Mouse (Mus musculus) liver, embryonic 14.5 days (tissue): ENCODE results near the gene Mcrs1. TPM values are rescaled to one million over a fixed set of nuclear protein-coding genes. Genes with fewer than 3 reads are reported as not detected.

Source experiments
- ATAC-seq: fragments of 200-750 bp; cut with Nextera tagmentation; 2 replicates; pipeline ENCODE4 v1.8.0; 2017; ENCODE audit warnings: moderate number of reproducible peaks, mild to moderate bottlenecking, moderate library complexity; ENCODE audit not compliant: insufficient read depth
- DNase-seq, 3 experiments: peaks; one replicate each; pipeline ENCODE4 v3.0.0-alpha.2; 2012 to 2013; ENCODE audit warnings: low read depth in 3 of 3, low spot score in 3 of 3
- H3K27ac ChIP-seq: fragments of 300-500 bp; sonication (generic); 2 replicates; pipeline ENCODE4 v1.5.1; 2014; ENCODE audit warnings: moderate library complexity, mild to moderate bottlenecking, control low read depth, inconsistent platforms
- H3K27me3 ChIP-seq: fragments of 300-500 bp; sonication (generic); 2 replicates; pipeline ENCODE4 v1.6.1; 2014; ENCODE audit warnings: mild to moderate bottlenecking, low read length, moderate library complexity; ENCODE audit not compliant: control insufficient read depth, insufficient read depth
- H3K36me3 ChIP-seq: fragments of 300-500 bp; sonication (generic); replicated peaks from 2 replicates; pipeline ENCODE4 v1.6.1; 2014; ENCODE audit warnings: low read depth; ENCODE audit not compliant: control insufficient read depth, insufficient read depth
- H3K4me1 ChIP-seq, 2 experiments: fragments of 200-500 bp in 1 of 2; fragments of 300-500 bp in 1 of 2; sonication (generic) in 1 of 2; replicated peaks; 2 replicates each; pipeline ENCODE4 v1.6.1; 2012 to 2014; ENCODE audit warnings: antibody characterized with exemption in 1 of 2, inconsistent platforms in 1 of 2, low read length in 1 of 2; ENCODE audit not compliant: control insufficient read depth in 2 of 2, insufficient read depth in 2 of 2
- H3K4me2 ChIP-seq: fragments of 300-500 bp; sonication (generic); 2 replicates; pipeline ENCODE4 v1.6.1; 2014; ENCODE audit warnings: low read depth, mild to moderate bottlenecking, control low read depth, moderate library complexity
- H3K4me3 ChIP-seq, 2 experiments: fragments of 200-500 bp in 1 of 2; fragments of 300-500 bp in 1 of 2; sonication (generic) in 1 of 2; 2 replicates each; pipeline ENCODE4 v1.5.1; 2012 to 2014; ENCODE audit warnings: low read depth in 2 of 2, low read length in 2 of 2, mild to moderate bottlenecking in 2 of 2, control low read depth in 1 of 2, inconsistent platforms in 1 of 2, moderate library complexity in 1 of 2; ENCODE audit not compliant: insufficient read depth in 1 of 2
- H3K9ac ChIP-seq: fragments of 300-500 bp; sonication (generic); replicated peaks from 2 replicates; pipeline ENCODE4 v1.6.1; 2014; ENCODE audit warnings: mild to moderate bottlenecking, control low read depth, moderate library complexity
- H3K9me3 ChIP-seq: fragments of 300-500 bp; sonication (generic); 2 replicates; pipeline ENCODE4 v1.6.1; 2016; ENCODE audit warnings: low read length, mixed read lengths; ENCODE audit not compliant: control insufficient read depth
- CTCF ChIP-seq: IDR thresholded peaks from 2 replicates; pipeline ENCODE4 v1.5.1; 2016; ENCODE audit warnings: antibody characterized with exemption, low read depth, control low read depth
- EP300 ChIP-seq: IDR thresholded peaks from 2 replicates; pipeline ENCODE4 v1.6.1; 2016; ENCODE audit warnings: antibody characterized with exemption, low read depth
- WGBS: fragments of 180-500 bp; shearing (Covaris S2); extraction: QIAGEN DNeasy Blood & Tissue Kit; methylation state at CpG from one replicate; pipeline ENCODE4 v1.1.7; 2014; ENCODE audit not compliant: insufficient replicate concordance; 5-methylcytosine and 5-hydroxymethylcytosine counted together
- polyA plus RNA-seq, 2 experiments: library from polyadenylated mRNA; depleted of rRNA in 1 of 2; stranded (reverse) in 1 of 2; unstranded in 1 of 2; fragments of >200 nt; fragmentation: Nextera tagmentation in 1 of 2; extraction: Ambion mirVana in 1 of 2; gene quantifications; 2 replicates each; pipeline versions ENCODE4 v1.2.1 to v1.2.3; 2012 to 2014

Gene Mcrs1
- polyA plus RNA-seq, 2 experiments = 25.6 to 41.2 TPM

GRCm38 (mm10) chr15:99195043-99195442, 56.7 kb downstream of the Mcrs1 start:
- no peak for TF ChIP-seq CTCF
- no peak for TF ChIP-seq EP300
- Histone ChIP-seq H3K9me3 (no peaks in the 10 kb centered on the region), H3K4me2 (no peak overlapping the region), H3K9ac (no peak overlapping the region), H3K4me1 (no peaks in the 10 kb centered on the region), H3K27ac (no peak overlapping the region), H3K4me3 (no peak overlapping the region), H3K36me3 (0 out of 2 replicates have a peak, but pooled peaks cover 2% of the 10 kb centered on the region), H3K27me3 (no peaks in the 10 kb centered on the region)
- WGBS = 81% methylated on average over 6 of the region's 6 CpGs
- no peak for ATAC-seq
- DNase-seq = no peak

DNA sequence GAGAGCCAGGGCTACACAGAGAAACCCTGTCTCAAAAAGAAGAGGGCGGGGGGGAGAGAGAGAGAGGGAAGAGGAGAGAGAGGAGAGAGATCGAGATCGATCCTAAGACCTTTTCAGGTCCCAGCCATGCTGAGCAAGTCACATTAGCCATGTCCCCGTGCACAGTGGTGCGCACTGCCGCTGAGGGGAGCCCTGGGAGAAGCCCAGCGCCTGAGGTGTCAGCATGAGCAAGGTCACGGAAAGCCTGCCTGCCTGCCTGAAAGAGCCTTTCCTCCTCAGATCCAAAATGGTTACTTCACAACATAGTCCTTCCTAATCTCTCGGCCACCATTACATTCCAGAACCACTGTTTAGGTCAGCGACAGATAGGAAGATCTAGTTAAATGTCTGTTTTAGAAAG, 57.4 kb downstream of the Mcrs1 start:
- no peak overlapping the region for H3K27ac ChIP-seq
- 78% methylated on average over 10 of the region's 10 CpGs for WGBS
- 0 out of 2 replicates have a peak, but pooled peaks cover 2% of the 10 kb centered on the region for H3K36me3 ChIP-seq
- no peak overlapping the region for H3K9ac ChIP-seq
- ATAC-seq = no peak
- no peak for DNase-seq
- H3K4me3 ChIP-seq = no peak overlapping the region
- no peaks in the 10 kb centered on the region for H3K27me3 ChIP-seq
- H3K9me3 ChIP-seq = no peaks in the 10 kb centered on the region
- TF ChIP-seq EP300 (no peak), CTCF (no peak)
- H3K4me1 ChIP-seq = no peaks in the 10 kb centered on the region
- H3K4me2 ChIP-seq = no peak overlapping the region

Other genes with a start within 250 kb of the Mcrs1 start
- gene Tuba1c, start 222.1 kb downstream of the Mcrs1 start, polyA plus RNA-seq (2012; rRNA removed) = 273 and 373 TPM in 2 replicates
- 277 and 278 TPM in 2 replicates for gene Tuba1c, start 222.1 kb downstream of the Mcrs1 start, polyA plus RNA-seq (2014; fragmentation: Nextera tagmentation; extraction: Ambion mirVana)
- 1.1 and 1.2 TPM in 2 replicates for gene Prph, start 196.8 kb downstream of the Mcrs1 start, polyA plus RNA-seq (2012; rRNA removed)
- gene Prph, start 196.8 kb downstream of the Mcrs1 start, polyA plus RNA-seq (2014; fragmentation: Nextera tagmentation; extraction: Ambion mirVana) = 0.32 and 0.53 TPM in 2 replicates
- 14.3 and 15.7 TPM in 2 replicates for gene Troap, start 177.4 kb downstream of the Mcrs1 start, polyA plus RNA-seq (2012; rRNA removed)
- gene Troap, start 177.4 kb downstream of the Mcrs1 start, polyA plus RNA-seq (2014; fragmentation: Nextera tagmentation; extraction: Ambion mirVana) = 11.1 and 12.1 TPM in 2 replicates
- not detected in 2 replicates for gene C1ql4, start 164.1 kb downstream of the Mcrs1 start, polyA plus RNA-seq (2012; rRNA removed)
- gene C1ql4, start 164.1 kb downstream of the Mcrs1 start, polyA plus RNA-seq (2014; fragmentation: Nextera tagmentation; extraction: Ambion mirVana) = not detected in 2 replicates
- 11.4 and 12.1 TPM in 2 replicates for gene Dnajc22, start 158.8 kb downstream of the Mcrs1 start, polyA plus RNA-seq (2012; rRNA removed)
- gene Dnajc22, start 158.8 kb downstream of the Mcrs1 start, polyA plus RNA-seq (2014; fragmentation: Nextera tagmentation; extraction: Ambion mirVana) = 10.9 and 11.6 TPM in 2 replicates
- 6.5 and 7.7 TPM in 2 replicates for gene Spats2, start 126.0 kb downstream of the Mcrs1 start, polyA plus RNA-seq (2012; rRNA removed)
- gene Spats2, start 126.0 kb downstream of the Mcrs1 start, polyA plus RNA-seq (2014; fragmentation: Nextera tagmentation; extraction: Ambion mirVana) = 6.7 and 8.4 TPM in 2 replicates
- 0.12 and 0.13 TPM in 2 replicates for gene Kcnh3, start 27.1 kb downstream of the Mcrs1 start, polyA plus RNA-seq (2012; rRNA removed)
- 0.13 TPM in 2 replicates for gene Kcnh3, start 27.1 kb downstream of the Mcrs1 start, polyA plus RNA-seq (2014; fragmentation: Nextera tagmentation; extraction: Ambion mirVana)
- 8.0 and 8.9 TPM in 2 replicates for gene Prpf40b, start 43.1 kb upstream of the Mcrs1 start, polyA plus RNA-seq (2012; rRNA removed)
- 3.6 and 4.0 TPM in 2 replicates for gene Prpf40b, start 43.1 kb upstream of the Mcrs1 start, polyA plus RNA-seq (2014; fragmentation: Nextera tagmentation; extraction: Ambion mirVana)
- 0.01 TPM in 2 replicates for gene Fam186b, start 43.9 kb upstream of the Mcrs1 start, polyA plus RNA-seq (2012; rRNA removed)
- 0.21 TPM in 1 of 2 replicates, not detected in the other for gene Fam186b, start 43.9 kb upstream of the Mcrs1 start, polyA plus RNA-seq (2014; fragmentation: Nextera tagmentation; extraction: Ambion mirVana)
- gene Fmnl3, start 118.5 kb upstream of the Mcrs1 start, polyA plus RNA-seq (2012; rRNA removed) = 3.2 and 3.7 TPM in 2 replicates
- 1.4 and 1.5 TPM in 2 replicates for gene Fmnl3, start 118.5 kb upstream of the Mcrs1 start, polyA plus RNA-seq (2014; fragmentation: Nextera tagmentation; extraction: Ambion mirVana)
- gene Tmbim6, start 140.9 kb upstream of the Mcrs1 start, polyA plus RNA-seq (2012; rRNA removed) = 88.2 and 99.7 TPM in 2 replicates
- gene Tmbim6, start 140.9 kb upstream of the Mcrs1 start, polyA plus RNA-seq (2014; fragmentation: Nextera tagmentation; extraction: Ambion mirVana) = 187 and 202 TPM in 2 replicates
- 0.70 and 1.2 TPM in 2 replicates for gene Nckap5l, start 205.8 kb upstream of the Mcrs1 start, polyA plus RNA-seq (2012; rRNA removed)
- 0.85 and 1.4 TPM in 2 replicates for gene Nckap5l, start 205.8 kb upstream of the Mcrs1 start, polyA plus RNA-seq (2014; fragmentation: Nextera tagmentation; extraction: Ambion mirVana)
- 3.0 and 3.3 TPM in 2 replicates for gene Bcdin3d, start 222.8 kb upstream of the Mcrs1 start, polyA plus RNA-seq (2012; rRNA removed)
- 5.0 TPM in 2 replicates for gene Bcdin3d, start 222.8 kb upstream of the Mcrs1 start, polyA plus RNA-seq (2014; fragmentation: Nextera tagmentation; extraction: Ambion mirVana)